Mouse (Mus musculus) layer of hippocampus, postnatal 14 days (tissue): ENCODE measurements around the gene Pih1d2. TPM values are rescaled to one million over a fixed set of nuclear protein-coding genes. Genes with fewer than 3 reads are reported as not detected.
"Not testable (repeated sequence)": the region's sequence is repeated elsewhere in the genome, so short reads cannot be mapped to it uniquely, and the experiment has no call there.

ENCODE experiments used
- DNase-seq, 2 experiments: peaks; one replicate each; pipeline ENCODE4 v3.0.0; 2021 to 2022; ENCODE audit warnings: low spot score in 2 of 2, mixed read lengths in 1 of 2
- total RNA-seq, 2 experiments: library from RNA; stranded (reverse); gene quantifications; 2 replicates each; pipeline ENCODE4 v1.2.3; 2021

Gene Pih1d2
- total RNA-seq, 2 experiments from 2014 or later: 2.7 to 3.6 TPM

GRCm38 (mm10) chr9:50616161-50616560, 960 bp upstream of the Pih1d2 start:
- no peak for DNase-seq

- DNase-seq: no peak
These were observed 741 bp downstream of the Pih1d2 start for GRCm38 (mm10) chr9:50617794-50618330.

- DNase-seq: not testable (repeated sequence)
These were observed 13.8 kb downstream of the Pih1d2 start for GRCm38 (mm10) chr9:50630903-50631302.

GRCm38 (mm10) chr9:50632016-50632688, 15.0 kb downstream of the Pih1d2 start:
- DNase-seq: no peak

- DNase-seq: no peak
These were observed 15.9 kb downstream of the Pih1d2 start for GRCm38 (mm10) chr9:50633059-50633458.

- DNase-seq: no peak
These were observed 17.1 kb downstream of the Pih1d2 start for GRCm38 (mm10) chr9:50634270-50634669.

- DNase-seq: no peak
These were observed 29.8 kb downstream of the Pih1d2 start for GRCm38 (mm10) chr9:50646826-50647370.

- no peak for DNase-seq
These were observed 33.4 kb downstream of the Pih1d2 start for GRCm38 (mm10) chr9:50650503-50650902.

- DNase-seq: no peak
These were observed 41.3 kb downstream of the Pih1d2 start for GRCm38 (mm10) chr9:50658391-50658790.

- peak in 1 of 2 experiments; percentile 24 for DNase-seq
These were observed 41.8 kb downstream of the Pih1d2 start for GRCm38 (mm10) chr9:50658941-50659388.

GRCm38 (mm10) chr9:50659392-50660217, 42.5 kb downstream of the Pih1d2 start, which contains the start of gene Dlat:
TSS of gene Dlat (minus strand) at chr9:50659780.
- peak; percentile 87 to 88 for DNase-seq

GRCm38 (mm10) chr9:50660431-50660830, 43.3 kb downstream of the Pih1d2 start:
- DNase-seq: no peak

GRCm38 (mm10) chr9:50664826-50665225, 47.7 kb downstream of the Pih1d2 start:
- DNase-seq: peak in 1 of 2 experiments; percentile 62

GRCm38 (mm10) chr9:50666442-50666841, 49.3 kb downstream of the Pih1d2 start:
- DNase-seq: no peak

- no peak for DNase-seq
These were observed 50.7 kb downstream of the Pih1d2 start for GRCm38 (mm10) chr9:50667579-50668498.

GRCm38 (mm10) chr9:50670690-50671089, 53.6 kb downstream of the Pih1d2 start:
- peak in 1 of 2 experiments; percentile 66 for DNase-seq
